Mouse (Mus musculus) cerebellum, adult 9-11 months (tissue): ENCODE data around the gene Fgfr1op2.

Experiments
- DNase-seq: peaks from one replicate; pipeline ENCODE4 v3.0.0; 2022

Gene Fgfr1op2

GRCm38 (mm10) chr6:146611385-146611784, 34.4 kb downstream of the Fgfr1op2 start:
- no peak for DNase-seq

- DNase-seq, result no peak
Measured at GRCm38 (mm10) chr6:146611897-146612296, 34.9 kb downstream of the Fgfr1op2 start.

DNA sequence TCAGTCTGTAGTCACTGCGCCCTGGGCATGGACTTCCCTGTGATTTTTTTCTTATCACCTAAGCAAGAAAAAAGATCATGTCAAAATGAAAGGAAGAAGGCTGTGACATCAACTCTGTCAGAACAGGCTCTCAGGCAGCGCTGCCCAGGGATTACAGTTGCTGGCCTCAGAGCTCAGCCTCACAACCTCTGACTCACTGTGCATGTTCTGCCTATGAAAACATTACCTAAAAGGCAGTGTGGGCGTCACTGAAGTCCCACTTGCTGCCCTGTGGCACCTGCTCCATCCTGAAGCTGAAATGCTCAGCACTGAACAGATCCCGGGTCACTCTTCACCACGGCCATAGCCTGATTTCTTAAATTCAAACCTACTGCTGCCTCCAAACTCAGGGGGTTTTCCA, 35.7 kb downstream of the Fgfr1op2 start:
- DNase-seq, result no peak

- DNase-seq, result no peak
Measured at GRCm38 (mm10) chr6:146613907-146614306, 36.9 kb downstream of the Fgfr1op2 start.

DNA sequence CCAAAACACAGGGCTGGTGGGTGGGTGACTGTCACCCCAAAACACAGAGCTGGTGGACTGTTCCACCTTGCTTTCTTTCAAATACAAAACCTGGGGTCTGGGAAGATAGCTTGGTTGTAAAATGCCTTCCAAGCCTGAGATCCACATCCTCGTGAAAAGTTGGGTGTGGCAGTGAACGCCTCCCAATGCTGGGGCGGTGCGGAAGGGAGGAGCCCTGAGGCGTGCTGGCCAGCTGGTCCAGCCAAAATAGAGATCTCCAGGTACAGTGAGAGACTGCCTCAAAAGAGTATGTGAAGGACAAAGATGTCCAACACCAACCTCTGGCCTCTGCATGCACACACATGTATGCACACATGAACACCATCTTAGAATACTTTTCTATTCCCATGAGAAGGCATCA, 37.5 kb downstream of the Fgfr1op2 start:
- no peak for DNase-seq

- DNase-seq, result no peak
Measured at GRCm38 (mm10) chr6:146615891-146616290, 38.9 kb downstream of the Fgfr1op2 start.

DNA sequence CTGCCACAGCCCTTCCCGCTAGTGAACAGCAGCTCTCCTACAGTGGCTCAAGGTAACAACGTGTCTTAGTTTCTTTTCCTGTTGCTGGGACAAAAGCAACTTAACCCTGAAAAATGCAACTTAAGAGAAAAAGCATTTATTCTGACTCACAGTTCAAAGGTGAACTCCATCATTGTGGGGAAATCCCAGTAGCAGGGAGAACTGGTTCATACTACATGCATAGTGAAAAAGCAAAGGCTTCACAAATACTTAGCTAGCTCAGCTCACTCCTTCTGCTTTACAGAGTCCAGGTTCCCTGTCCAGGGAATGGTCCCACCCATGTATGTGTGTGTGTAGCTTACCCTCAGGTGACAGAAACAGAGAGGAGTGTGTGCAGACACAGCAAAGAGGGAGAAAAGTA, 39.7 kb downstream of the Fgfr1op2 start:
- no peak for DNase-seq

- DNase-seq, result no peak
Measured at GRCm38 (mm10) chr6:146628123-146628522, 51.1 kb downstream of the Fgfr1op2 start.

DNA sequence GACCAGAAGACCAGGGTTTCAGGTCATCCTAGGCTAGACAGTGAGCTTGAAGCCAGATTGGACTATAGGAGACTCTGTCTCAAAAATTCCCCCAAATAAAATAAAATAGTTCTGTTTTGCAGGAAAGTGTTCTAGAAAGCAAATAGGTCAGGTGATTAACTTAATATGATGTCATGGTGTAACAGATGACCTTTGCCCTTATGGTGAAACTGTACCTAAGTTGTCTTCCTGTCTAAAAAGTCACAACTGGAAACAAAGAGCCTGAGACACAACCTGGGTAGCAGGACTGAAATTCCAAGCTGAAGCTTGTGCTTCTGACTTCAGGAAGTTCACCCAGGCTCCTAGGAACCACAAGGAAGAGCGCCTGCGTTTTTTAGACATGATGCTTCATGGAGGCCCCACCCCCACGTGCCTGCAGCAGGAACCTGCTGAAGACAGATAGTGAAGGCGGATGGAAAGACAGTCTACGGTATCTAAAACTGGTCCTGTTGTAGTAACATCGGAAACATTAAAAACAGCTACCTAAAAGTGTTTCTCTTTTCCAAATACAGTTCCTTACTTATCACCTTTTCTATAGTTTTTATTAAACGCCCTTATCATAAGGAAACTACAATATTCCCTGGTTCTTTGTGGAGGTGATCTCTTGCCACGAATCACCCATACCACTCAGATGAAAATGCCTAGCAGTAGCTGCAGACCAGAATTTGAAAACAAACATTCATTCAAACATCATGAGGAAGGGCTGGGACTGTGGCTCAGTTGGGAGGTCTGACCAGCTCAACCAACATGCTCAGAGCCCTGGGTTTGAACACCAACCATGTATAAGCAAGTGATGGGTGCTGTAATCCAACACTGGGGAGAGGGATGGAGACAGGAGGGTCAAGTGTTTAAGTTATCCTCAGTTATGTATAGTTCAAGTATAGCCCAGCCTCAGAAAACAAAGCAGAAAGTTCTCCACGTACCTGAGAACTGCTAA, 53.1 kb downstream of the Fgfr1op2 start:
- no peak for DNase-seq

DNA sequence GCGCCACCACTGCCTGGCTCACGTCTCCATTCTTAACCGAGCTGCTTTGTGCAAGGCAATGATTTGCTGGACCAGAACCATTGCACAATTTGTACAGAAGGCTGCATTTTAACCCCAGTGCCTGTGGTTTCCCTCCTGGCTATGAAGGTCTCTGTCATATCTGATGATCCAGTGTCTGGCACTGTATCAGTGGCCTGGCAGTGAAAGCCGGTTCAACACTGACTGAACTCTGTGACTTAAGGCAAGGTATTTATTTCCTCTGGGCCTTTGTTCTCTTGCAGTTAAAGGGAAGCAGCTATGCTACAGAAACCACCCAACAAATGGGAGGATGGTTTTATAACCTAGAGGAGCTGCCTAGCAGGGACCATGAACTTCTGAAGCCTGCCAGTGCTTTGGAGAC, 54.0 kb downstream of the Fgfr1op2 start:
- DNase-seq, result no peak

GRCm38 (mm10) chr6:146631847-146632246, 54.8 kb downstream of the Fgfr1op2 start:
- DNase-seq, result no peak

GRCm38 (mm10) chr6:146632403-146632802, 55.4 kb downstream of the Fgfr1op2 start:
- DNase-seq, result no peak

DNA sequence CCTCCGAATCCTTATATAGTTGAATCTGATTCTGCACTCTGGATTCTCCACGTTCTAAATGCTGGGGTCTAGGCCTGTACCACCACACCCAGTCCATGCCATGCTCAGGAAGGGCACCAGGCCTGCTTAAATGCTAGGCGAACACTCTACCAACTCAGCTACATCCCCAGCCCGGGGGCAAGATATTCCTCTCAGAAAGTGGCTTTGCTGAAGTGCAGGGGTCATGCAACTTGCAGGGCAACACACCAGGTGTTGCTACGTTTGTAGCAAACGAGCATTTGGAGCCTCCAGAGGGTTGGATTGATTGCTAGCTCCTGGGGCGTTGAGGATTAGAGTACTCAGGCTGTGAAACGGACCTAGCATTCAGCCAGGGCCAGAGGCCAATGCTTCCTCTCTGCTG, 56.1 kb downstream of the Fgfr1op2 start:
- DNase-seq, result peak; percentile 34

DNA sequence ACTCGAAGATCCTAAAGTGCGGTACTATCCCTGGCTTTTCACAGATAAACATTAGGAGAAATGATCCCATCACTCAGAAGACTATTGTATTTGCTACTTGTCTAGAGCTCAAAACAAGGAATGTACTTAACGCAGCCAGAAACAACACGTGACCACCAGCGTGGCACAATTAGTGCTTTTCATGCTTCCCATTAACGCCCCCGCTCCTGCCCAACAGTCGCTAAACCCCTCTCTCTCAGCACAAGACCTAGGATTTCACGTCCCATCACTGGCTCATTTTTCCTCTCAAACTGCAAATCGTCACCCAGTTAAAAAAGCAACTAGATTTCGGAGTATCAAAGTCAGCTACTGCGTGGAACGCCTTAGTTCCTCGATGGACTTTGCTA, 56.6 kb downstream of the Fgfr1op2 start:
- no peak for DNase-seq

DNA sequence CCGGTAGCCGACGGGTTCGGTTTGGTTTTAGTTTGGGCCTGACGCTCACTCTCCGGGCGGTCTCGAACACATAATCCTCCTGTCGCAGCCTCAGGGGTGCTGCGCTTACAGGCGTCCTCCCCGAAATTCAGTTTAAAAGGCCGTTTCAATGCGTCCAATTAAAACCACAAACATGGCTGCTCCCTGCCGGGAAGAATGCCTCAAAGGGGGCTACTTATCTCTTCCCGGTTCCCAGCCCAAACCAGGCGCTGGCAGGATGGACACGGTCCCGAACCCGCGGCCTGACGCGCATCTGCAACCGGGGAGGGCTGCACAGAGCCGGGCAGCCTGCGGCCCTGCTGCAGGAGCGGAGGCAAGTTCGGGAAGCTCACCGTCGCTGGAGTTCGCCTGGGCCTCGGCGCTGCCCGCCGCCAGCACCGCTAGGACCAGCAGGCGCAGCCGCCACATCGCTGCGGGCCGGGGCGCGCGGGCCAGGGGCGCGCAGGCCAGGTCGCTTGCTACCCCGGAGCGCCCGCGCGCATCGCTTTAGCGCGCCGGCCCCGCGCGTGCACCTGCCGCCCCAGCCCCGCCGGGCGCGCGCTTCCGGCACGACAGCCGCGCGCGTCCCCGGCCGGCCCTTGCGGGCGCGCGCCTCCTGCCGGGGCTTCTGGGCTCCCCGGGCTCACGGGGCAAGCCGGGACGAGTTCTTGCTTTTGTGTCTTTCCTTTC, 57.2 kb downstream of the Fgfr1op2 start:
- DNase-seq, result peak; percentile 82

DNA sequence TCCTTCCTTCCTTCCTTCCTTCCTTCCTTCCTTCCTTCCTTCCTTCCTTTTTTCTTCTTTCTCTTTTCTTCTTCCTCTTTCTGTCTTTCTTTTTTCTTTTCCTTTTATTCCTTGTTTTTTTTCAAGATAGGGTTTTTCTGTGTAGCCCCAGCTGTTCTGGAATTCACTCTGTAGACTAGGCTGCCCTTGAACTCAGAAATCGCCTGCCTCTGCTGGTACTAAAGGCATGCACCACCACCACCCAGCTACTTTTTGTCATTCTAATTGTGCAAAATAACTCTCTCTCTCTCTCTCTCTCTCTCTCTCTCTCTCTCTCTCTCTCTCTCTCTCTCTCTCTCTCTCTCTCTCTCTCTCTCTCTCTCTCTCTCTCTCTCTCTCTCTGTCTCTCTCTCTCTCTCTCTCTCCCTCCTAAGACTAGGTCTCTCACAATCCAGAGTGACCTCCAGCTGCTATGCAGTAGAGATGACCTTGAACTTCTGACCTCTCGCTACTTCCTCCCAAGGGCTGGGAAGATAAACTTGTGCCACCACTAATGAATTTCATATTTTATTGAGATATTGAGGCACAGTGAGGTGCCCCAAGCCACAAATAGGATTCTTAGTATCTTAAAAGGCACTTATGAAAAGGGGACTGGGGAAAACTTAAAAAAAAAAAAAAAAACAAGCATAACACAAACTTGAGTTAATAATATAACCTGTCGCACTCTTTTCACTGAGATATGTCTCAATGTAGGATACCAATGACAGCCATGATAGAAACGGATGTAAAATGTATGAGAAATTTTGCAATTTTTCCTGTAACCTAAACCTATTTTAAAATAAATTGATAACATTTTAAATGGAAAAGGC, 58.0 kb downstream of the Fgfr1op2 start:
- DNase-seq, result no peak

- DNase-seq, result no peak
Measured at GRCm38 (mm10) chr6:146636482-146636881, 59.5 kb downstream of the Fgfr1op2 start.

DNA sequence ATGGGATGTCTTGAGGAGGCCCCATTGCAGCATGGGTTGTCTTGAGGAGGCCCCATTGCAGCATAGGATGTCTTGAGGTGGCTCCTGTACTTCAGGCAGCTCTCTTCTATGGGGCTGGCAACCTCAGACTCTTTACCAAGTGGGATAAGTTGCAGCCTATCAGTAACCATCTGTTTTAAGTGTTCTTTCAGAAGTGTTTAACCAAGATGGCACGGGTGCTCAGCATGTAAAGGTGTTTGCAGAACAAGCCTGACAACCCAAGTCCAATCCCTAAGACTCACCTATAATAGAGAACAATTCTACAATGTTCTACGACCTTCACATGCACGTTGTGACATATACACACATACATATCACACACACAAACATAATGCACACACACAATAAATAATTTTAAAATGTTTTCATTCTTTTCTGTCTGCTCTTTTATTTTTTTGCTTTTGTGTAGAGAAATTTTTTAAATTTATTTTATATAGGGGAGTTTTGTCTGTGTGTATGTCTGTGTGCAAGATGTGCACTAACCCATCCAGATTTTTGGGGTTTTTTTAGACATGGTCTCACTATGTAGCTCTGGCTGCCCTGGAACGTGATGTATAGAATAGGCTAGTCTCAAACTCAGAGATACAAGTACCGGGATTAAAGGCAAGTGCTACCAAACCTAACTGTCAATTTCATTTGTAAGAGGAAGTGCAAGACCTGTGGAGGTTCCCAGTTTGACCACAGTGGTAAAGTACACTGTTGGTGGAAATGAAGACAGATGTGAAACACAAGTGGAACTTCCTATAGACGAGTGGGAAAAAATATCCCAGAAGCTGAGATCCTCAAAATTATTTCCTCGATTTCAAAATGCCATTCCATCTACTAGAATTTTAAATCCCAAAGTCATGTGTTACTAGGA, 63.3 kb downstream of the Fgfr1op2 start:
- DNase-seq, result no peak

DNA sequence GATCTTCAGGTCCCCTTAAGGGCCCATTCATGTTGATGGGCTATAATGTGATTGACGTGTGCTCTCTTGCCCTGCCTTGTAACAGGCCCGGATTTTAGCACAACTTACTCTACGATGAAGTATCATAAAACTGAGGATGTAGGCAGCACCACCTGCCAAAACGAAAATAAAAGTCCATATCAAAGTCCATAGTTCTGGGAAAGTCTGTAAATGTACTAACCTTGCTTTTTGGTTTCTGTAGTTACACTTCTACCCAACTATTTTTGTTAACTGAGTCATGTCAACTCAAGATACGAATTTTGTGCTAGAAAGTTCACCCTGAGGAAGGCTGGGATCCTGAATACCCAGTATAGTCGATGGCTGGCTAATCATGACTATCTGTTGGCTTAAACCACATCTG, 64.0 kb downstream of the Fgfr1op2 start:
- no peak for DNase-seq

DNA sequence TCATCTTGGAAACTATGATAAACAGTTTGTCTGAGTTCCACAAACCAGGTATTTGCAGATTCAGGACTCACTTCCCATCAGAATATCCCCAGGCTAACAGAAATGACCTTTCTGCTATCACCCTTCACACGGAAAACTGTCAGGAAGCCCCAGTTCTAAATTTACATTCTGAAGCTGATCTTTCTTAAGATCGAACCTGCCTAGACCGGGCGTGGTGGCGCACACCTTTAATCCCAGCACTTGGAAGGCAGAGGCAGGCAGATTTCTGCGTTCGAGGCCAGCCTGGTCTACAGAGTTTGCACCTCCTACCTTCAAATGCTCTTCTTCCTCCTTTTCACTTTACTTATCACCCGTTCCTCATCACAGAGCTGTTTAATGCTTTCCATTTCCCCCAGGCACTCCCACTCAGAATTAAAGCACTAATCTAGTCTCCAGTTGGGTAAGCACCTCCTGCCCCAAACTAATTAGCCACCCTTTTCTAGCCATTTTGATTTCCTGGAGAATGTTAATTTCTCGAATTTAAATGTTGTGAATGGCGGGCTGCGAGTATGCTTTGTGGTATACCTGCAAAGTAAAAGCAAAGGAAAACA, 64.7 kb downstream of the Fgfr1op2 start:
- peak; percentile 28 for DNase-seq
